Mouse (Mus musculus) brain, embryonic 18.5 days (tissue): Measurements from ENCODE around the gene Pxn.

Source experiments
- DNase-seq: peaks from one replicate; pipeline ENCODE4 v3.0.0-alpha.2; 2012; ENCODE audit warnings: low read depth, low spot score

The Pxn gene

GRCm38 (mm10) chr5:115526456-115527202 is 20.2 kb downstream of the Pxn start:
- no peak for DNase-seq

GRCm38 (mm10) chr5:115528128-115528527 is 21.7 kb downstream of the Pxn start:
- DNase-seq, result no peak

GRCm38 (mm10) chr5:115529364-115529741 is 22.9 kb downstream of the Pxn start:
- no peak for DNase-seq

GRCm38 (mm10) chr5:115529742-115530446 is 23.4 kb downstream of the Pxn start:
- no peak for DNase-seq

- no peak for DNase-seq
These were observed 24.0 kb downstream of the Pxn start for GRCm38 (mm10) chr5:115530447-115530809.

- no peak for DNase-seq
These were observed 25.3 kb downstream of the Pxn start for GRCm38 (mm10) chr5:115531671-115532270.

- no peak for DNase-seq
These were observed 27.8 kb downstream of the Pxn start for GRCm38 (mm10) chr5:115534290-115534731.

GRCm38 (mm10) chr5:115534856-115535255 is 28.4 kb downstream of the Pxn start:
- DNase-seq, result no peak

- DNase-seq, result no peak
These were observed 29.2 kb downstream of the Pxn start for GRCm38 (mm10) chr5:115535635-115536034.

GRCm38 (mm10) chr5:115538017-115538692 is 31.7 kb downstream of the Pxn start:
- no peak for DNase-seq

GRCm38 (mm10) chr5:115538693-115539043 is 32.2 kb downstream of the Pxn start:
- DNase-seq, result no peak

GRCm38 (mm10) chr5:115542635-115543384 is 36.3 kb downstream of the Pxn start:
- no peak for DNase-seq

- no peak for DNase-seq
These were observed 37.2 kb downstream of the Pxn start for GRCm38 (mm10) chr5:115543509-115544253.

GRCm38 (mm10) chr5:115544655-115545185 is 38.2 kb downstream of the Pxn start:
- DNase-seq, result no peak

- DNase-seq, result no peak
These were observed 39.2 kb downstream of the Pxn start for GRCm38 (mm10) chr5:115545636-115546035.

- no peak for DNase-seq
These were observed 40.1 kb downstream of the Pxn start for GRCm38 (mm10) chr5:115546536-115546935.

- DNase-seq, result no peak
These were observed 40.5 kb downstream of the Pxn start for GRCm38 (mm10) chr5:115547014-115547413.

GRCm38 (mm10) chr5:115547421-115547820 is 40.9 kb downstream of the Pxn start:
- no peak for DNase-seq

GRCm38 (mm10) chr5:115548501-115549285 is 42.2 kb downstream of the Pxn start:
- no peak for DNase-seq
